Mouse (Mus musculus): Measurements from ENCODE around the gene Pts. TPM values are rescaled to one million over a fixed set of nuclear protein-coding genes. Genes with fewer than 3 reads are reported as not detected.

The Pts gene
- polyA plus RNA-seq, 1 experiment from 2014 or later = 48.9 TPM

DNA sequence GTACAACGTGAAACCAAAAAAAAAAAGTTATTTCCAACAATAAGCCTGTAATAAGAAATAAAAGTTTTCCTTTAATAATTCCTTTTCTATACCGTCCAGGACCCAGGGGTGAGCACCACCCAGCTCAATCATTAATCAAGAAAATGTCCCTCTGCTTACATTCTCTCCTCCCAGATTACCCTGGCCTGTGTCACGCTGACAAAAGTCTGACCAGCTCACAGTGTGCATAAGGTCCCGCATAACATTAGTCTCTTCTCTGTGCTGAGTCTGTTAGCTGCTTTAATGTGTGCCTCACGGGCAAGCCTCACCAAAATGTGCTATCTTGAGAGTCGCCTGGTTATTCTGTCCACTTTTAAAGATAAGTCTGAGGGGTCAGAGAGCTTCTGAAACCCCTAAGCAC lies 23.1 kb downstream of the Pts start:
- Histone ChIP-seq H3K4me3 (ENCODE audit: low read depth, low read length) (no peak overlapping the region), H3K27me3 (ENCODE audit: insufficient read depth, low read length) (no peaks in the 10 kb centered on the region), H3K27ac (ENCODE audit: low read depth) (peak overlapping the region; percentile 46), H3K9me3 (ENCODE audit: low read length) (no peaks in the 10 kb centered on the region), H3K36me3 (replicated peaks; ENCODE audit: insufficient read depth, low read length) (no peaks in the 10 kb centered on the region), H3K4me2 (ENCODE audit: low read depth, low read length) (peak overlapping the region; percentile 8; the same call in 1 of the 2 replicates), H3K4me1 (ENCODE audit: insufficient read depth) (peaks cover 15% of the 10 kb centered on the region), H3K9ac (replicated peaks) (no peak overlapping the region)
- DNase-seq (no peak), ATAC-seq (peak; percentile 40; the same call in 1 of the 2 replicates)
- WGBS (ENCODE audit: insufficient replicate concordance) = 52% methylated on average over 6 of the region's 6 CpGs
- no peak for TF ChIP-seq EP300 (IDR thresholded peaks at IDR 0.05; ENCODE audit: low read depth)

- TF ChIP-seq CTCF (IDR thresholded peaks at IDR 0.05; ENCODE audit: low read depth) (no peak), EP300 (IDR thresholded peaks at IDR 0.05; ENCODE audit: low read depth) (no peak)
- H3K36me3 ChIP-seq (replicated peaks; ENCODE audit: insufficient read depth, low read length) = no peaks in the 10 kb centered on the region
- no peak for ATAC-seq
These were observed 25.6 kb downstream of the Pts start for GRCm38 (mm10) chr9:50502949-50503348.

DNA sequence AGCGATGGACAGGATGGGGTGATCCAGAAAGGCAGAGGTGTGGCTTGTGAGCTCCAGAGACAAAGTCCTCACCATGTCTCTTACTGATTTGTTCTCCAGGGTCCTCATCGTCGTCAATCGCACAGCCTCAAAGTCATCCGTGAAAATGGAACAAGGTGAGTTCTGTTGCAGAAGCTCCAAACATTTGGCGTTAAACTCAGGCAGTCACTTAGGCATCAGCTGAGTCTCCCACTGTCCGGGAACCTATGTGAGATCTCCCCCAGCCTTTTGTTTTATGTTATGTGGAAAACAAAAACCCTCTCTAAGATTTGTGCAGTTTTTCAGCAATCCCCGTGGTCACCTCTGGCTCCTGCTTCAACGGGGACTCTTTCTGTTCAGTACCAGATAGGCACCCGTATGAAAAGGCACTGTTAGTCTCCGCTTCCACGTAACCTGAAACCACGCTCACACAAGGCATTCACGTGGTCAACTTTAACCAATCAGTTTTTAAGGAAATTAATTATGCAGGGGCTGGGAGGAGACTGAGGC lies 27.5 kb downstream of the Pts start:
- H3K27me3 ChIP-seq (ENCODE audit: insufficient read depth, low read length) = no peaks in the 10 kb centered on the region
- peak overlapping the region; percentile 35 for H3K9ac ChIP-seq (replicated peaks)
- no peak for DNase-seq
- no peaks in the 10 kb centered on the region for H3K36me3 ChIP-seq (replicated peaks; ENCODE audit: insufficient read depth, low read length)
- 24% methylated on average over 14 of the region's 14 CpGs for WGBS (ENCODE audit: insufficient replicate concordance)
- H3K4me1 ChIP-seq (ENCODE audit: insufficient read depth) = peaks cover 17% of the 10 kb centered on the region
- H3K4me2 ChIP-seq (ENCODE audit: low read depth, low read length) = peak overlapping the region; percentile 66
- ATAC-seq = peak; percentile 91
- H3K27ac ChIP-seq (ENCODE audit: low read depth) = 0 out of 2 replicates have a peak overlapping the region, but pooled peaks have one; percentile 45
- peak overlapping the region; percentile 36 for H3K4me3 ChIP-seq (ENCODE audit: low read depth, low read length)
- no peak for TF ChIP-seq CTCF (IDR thresholded peaks at IDR 0.05; ENCODE audit: low read depth)
- TF ChIP-seq EP300 (IDR thresholded peaks at IDR 0.05; ENCODE audit: low read depth) = no peak
- H3K9me3 ChIP-seq (ENCODE audit: low read length) = no peaks in the 10 kb centered on the region

More at GRCm38 (mm10) chr9:50502949-50503348, 25.6 kb downstream of the Pts start:
- H3K27ac ChIP-seq (ENCODE audit: low read depth) = 0 out of 2 replicates have a peak overlapping the region, but pooled peaks have one; percentile 60
- no peak for DNase-seq
- peaks cover 20% of the 10 kb centered on the region for H3K4me1 ChIP-seq (ENCODE audit: insufficient read depth)
- H3K9me3 ChIP-seq (ENCODE audit: low read length) = no peaks in the 10 kb centered on the region
- 60% methylated on average over 3 of the region's 3 CpGs for WGBS (ENCODE audit: insufficient replicate concordance)
- no peak overlapping the region for H3K9ac ChIP-seq (replicated peaks)
- H3K4me2 ChIP-seq (ENCODE audit: low read depth, low read length) = no peak overlapping the region
- H3K27me3 ChIP-seq (ENCODE audit: insufficient read depth, low read length) = no peaks in the 10 kb centered on the region
- H3K4me3 ChIP-seq (ENCODE audit: low read depth, low read length) = no peak overlapping the region

DNA sequence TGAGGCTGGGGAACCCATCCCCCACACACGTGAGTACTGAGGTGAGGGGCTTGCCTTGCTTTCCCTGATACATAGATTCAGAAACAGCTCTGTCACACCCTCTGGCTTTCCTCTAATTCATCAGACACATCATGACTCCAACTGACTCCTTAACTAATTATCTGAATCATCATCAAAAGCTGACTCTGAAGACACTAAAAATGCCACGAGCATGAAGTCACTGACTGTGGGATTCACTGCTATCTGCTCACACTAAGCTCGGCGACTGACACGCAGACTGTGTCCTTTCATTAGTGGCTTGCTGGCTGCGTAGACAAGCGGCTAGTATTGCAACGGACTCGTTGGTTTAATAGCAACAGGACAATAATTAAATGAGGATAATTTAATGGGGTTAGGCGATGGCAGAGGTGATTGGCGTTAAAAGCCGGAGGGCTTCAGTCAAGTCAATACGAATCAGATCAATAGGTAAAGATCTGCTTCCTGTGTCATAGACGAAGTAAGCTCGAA lies 28.0 kb downstream of the Pts start:
- H3K27me3 ChIP-seq (ENCODE audit: insufficient read depth, low read length) = no peaks in the 10 kb centered on the region
- peaks cover 16% of the 10 kb centered on the region for H3K4me1 ChIP-seq (ENCODE audit: insufficient read depth)
- no peak for TF ChIP-seq EP300 (IDR thresholded peaks at IDR 0.05; ENCODE audit: low read depth)
- no peak for TF ChIP-seq CTCF (IDR thresholded peaks at IDR 0.05; ENCODE audit: low read depth)
- peak overlapping the region; percentile 36 for H3K4me3 ChIP-seq (ENCODE audit: low read depth, low read length)
- no peaks in the 10 kb centered on the region for H3K36me3 ChIP-seq (replicated peaks; ENCODE audit: insufficient read depth, low read length)
- 55% methylated on average over 15 of the region's 15 CpGs for WGBS (ENCODE audit: insufficient replicate concordance)
- H3K9me3 ChIP-seq (ENCODE audit: low read length) = no peaks in the 10 kb centered on the region
- H3K4me2 ChIP-seq (ENCODE audit: low read depth, low read length) = peak overlapping the region; percentile 66
- DNase-seq = no peak
- H3K9ac ChIP-seq (replicated peaks) = peak overlapping the region; percentile 35
- 0 out of 2 replicates have a peak overlapping the region, but pooled peaks have one; percentile 45 for H3K27ac ChIP-seq (ENCODE audit: low read depth)
- no peak for ATAC-seq

DNA sequence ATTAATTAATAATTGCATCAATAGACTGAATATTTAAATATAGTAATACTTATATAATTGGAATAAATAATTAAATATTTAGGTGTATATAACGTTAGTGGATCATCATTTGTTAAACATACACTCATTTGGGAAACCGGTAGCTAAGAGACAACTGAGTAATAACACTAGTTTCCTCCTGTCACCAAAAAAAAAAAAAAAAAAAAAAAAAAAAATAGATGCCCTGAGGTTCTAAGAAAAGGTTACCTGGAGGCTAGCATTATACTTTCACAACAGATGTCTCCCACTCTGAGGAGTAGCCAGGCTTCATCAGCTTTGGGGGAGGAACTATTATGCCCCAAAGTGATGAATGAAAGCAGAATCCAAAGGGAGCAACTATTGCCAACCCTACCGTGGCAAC lies 28.7 kb downstream of the Pts start:
- DNase-seq (no peak), ATAC-seq (no peak)
- peaks cover 15% of the 10 kb centered on the region for H3K4me1 ChIP-seq (ENCODE audit: insufficient read depth)
- H3K9ac ChIP-seq (replicated peaks) = no peak overlapping the region
- 77% methylated on average over 3 of the region's 3 CpGs for WGBS (ENCODE audit: insufficient replicate concordance)
- H3K36me3 ChIP-seq (replicated peaks; ENCODE audit: insufficient read depth, low read length) = no peaks in the 10 kb centered on the region
- no peak overlapping the region for H3K27ac ChIP-seq (ENCODE audit: low read depth)
- H3K27me3 ChIP-seq (ENCODE audit: insufficient read depth, low read length) = no peaks in the 10 kb centered on the region
- TF ChIP-seq EP300 (IDR thresholded peaks at IDR 0.05; ENCODE audit: low read depth) (no peak), CTCF (IDR thresholded peaks at IDR 0.05; ENCODE audit: low read depth) (no peak)
- no peaks in the 10 kb centered on the region for H3K9me3 ChIP-seq (ENCODE audit: low read length)
- H3K4me3 ChIP-seq (ENCODE audit: low read depth, low read length) = no peak overlapping the region
- H3K4me2 ChIP-seq (ENCODE audit: low read depth, low read length) = no peak overlapping the region

DNA sequence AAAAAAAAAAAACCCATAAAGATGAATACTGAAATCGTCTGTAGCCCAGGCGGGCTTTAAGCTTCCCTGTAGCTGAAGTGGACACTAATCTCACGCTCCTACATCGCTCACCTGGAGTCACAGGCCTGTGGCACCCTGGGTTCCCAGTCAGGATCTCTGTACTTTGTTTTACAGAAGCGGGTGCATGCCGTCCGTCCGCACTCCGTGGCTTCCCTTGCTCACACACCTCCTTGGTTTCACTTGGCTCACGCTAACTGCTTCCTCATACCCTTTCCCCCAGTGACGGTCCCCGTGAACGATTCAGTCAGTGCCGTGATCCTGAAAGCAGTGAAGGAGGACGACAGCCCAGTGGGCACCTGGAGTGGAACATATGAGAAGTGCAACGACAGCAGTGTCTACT lies 29.7 kb downstream of the Pts start:
- Histone ChIP-seq H3K9me3 (ENCODE audit: low read length) (no peaks in the 10 kb centered on the region), H3K27me3 (ENCODE audit: insufficient read depth, low read length) (no peaks in the 10 kb centered on the region), H3K4me2 (ENCODE audit: low read depth, low read length) (peak overlapping the region; percentile 32), H3K27ac (ENCODE audit: low read depth) (no peak overlapping the region), H3K4me3 (ENCODE audit: low read depth, low read length) (no peak overlapping the region), H3K36me3 (replicated peaks; ENCODE audit: insufficient read depth, low read length) (no peaks in the 10 kb centered on the region), H3K9ac (replicated peaks) (no peak overlapping the region), H3K4me1 (ENCODE audit: insufficient read depth) (peaks cover 11% of the 10 kb centered on the region)
- ATAC-seq = no peak
- 52% methylated on average over 16 of the region's 16 CpGs for WGBS (ENCODE audit: insufficient replicate concordance)
- no peak for TF ChIP-seq EP300 (IDR thresholded peaks at IDR 0.05; ENCODE audit: low read depth)
- TF ChIP-seq CTCF (IDR thresholded peaks at IDR 0.05; ENCODE audit: low read depth) = no peak
- DNase-seq = no peak

Measured in liver, postnatal 0 days (tissue).